Mouse (Mus musculus) forebrain, embryonic 14.5 days (tissue): Measurements from ENCODE around the gene Usp43. TPM values are rescaled to one million over a fixed set of nuclear protein-coding genes. Genes with fewer than 3 reads are reported as not detected.

Experiments used
- ATAC-seq: fragments of 200-750 bp; cut with Nextera tagmentation; 2 replicates; pipeline ENCODE4 v1.8.0; 2017; ENCODE audit warnings: mild to moderate bottlenecking, moderate library complexity
- DNase-seq: peaks from one replicate; pipeline ENCODE4 v3.0.0-alpha.2; 2015; ENCODE audit warnings: low spot score
- H3K27ac ChIP-seq: fragments of 300-500 bp; sonication (generic); 2 replicates; pipeline ENCODE4 v1.5.1; 2014; ENCODE audit warnings: low read depth, mild to moderate bottlenecking, control low read depth, low read length, moderate library complexity
- H3K27me3 ChIP-seq: fragments of 300-500 bp; sonication (generic); replicated peaks from 2 replicates; pipeline ENCODE4 v1.6.1; 2014; ENCODE audit warnings: low read length, control low read depth, mixed read lengths; ENCODE audit not compliant: control insufficient read depth, insufficient read depth
- H3K36me3 ChIP-seq: fragments of 300-500 bp; sonication (generic); 2 replicates; pipeline ENCODE4 v1.6.1; 2014; ENCODE audit warnings: low read length, control low read depth; ENCODE audit not compliant: control insufficient read depth, insufficient read depth
- H3K4me1 ChIP-seq: fragments of 300-500 bp; sonication (generic); 2 replicates; pipeline ENCODE4 v1.6.1; 2014; ENCODE audit warnings: antibody characterized with exemption, low read length, control low read depth; ENCODE audit not compliant: control insufficient read depth, insufficient read depth
- H3K4me2 ChIP-seq: fragments of 300-500 bp; sonication (generic); 2 replicates; pipeline ENCODE4 v1.6.1; 2014; ENCODE audit warnings: mild to moderate bottlenecking, control low read depth, low read length
- H3K4me3 ChIP-seq: fragments of 300-500 bp; sonication (generic); 2 replicates; pipeline ENCODE4 v1.5.1; 2014; ENCODE audit warnings: low read depth, low read length, control low read depth
- H3K9ac ChIP-seq: fragments of 300-500 bp; sonication (generic); 2 replicates; pipeline ENCODE4 v1.6.1; 2014; ENCODE audit warnings: mild to moderate bottlenecking, low read length, control low read depth, moderate library complexity
- H3K9me3 ChIP-seq: fragments of 300-500 bp; sonication (generic); replicated peaks from 2 replicates; pipeline ENCODE4 v1.6.1; 2016; ENCODE audit warnings: low read length, control low read depth, mixed read lengths; ENCODE audit not compliant: control insufficient read depth
- WGBS: fragments of 180-500 bp; shearing (Covaris S2); extraction: QIAGEN DNeasy Blood & Tissue Kit; methylation state at CpG from one replicate; pipeline ENCODE4 v1.1.7; 2014; 5-methylcytosine and 5-hydroxymethylcytosine counted together
- polyA plus RNA-seq: library from polyadenylated mRNA; unstranded; fragments of >200 nt; fragmentation: Nextera tagmentation; extraction: Ambion mirVana; gene quantifications from 2 replicates; pipeline ENCODE4 v1.2.1, GENCODE M21; 2014

The Usp43 gene
- polyA plus RNA-seq, 1 experiment from 2014 or later = 0.61 TPM

GRCm38 (mm10) chr11:67835408-67836078 is 86.4 kb downstream of the Usp43 start:
- H3K4me2 ChIP-seq = no peak overlapping the region
- no peak overlapping the region for H3K4me3 ChIP-seq
- 88% methylated on average over 10 of the region's 10 CpGs for whole genome bisulfite sequencing
- no peak for ATAC-seq
- H3K27me3 ChIP-seq = no peaks in the 10 kb centered on the region
- no peaks in the 10 kb centered on the region for H3K36me3 ChIP-seq
- no peak for DNase-seq
- H3K9ac ChIP-seq = no peak overlapping the region
- no peaks in the 10 kb centered on the region for H3K4me1 ChIP-seq
- no peaks in the 10 kb centered on the region for H3K9me3 ChIP-seq
- no peak overlapping the region for H3K27ac ChIP-seq

- Histone ChIP-seq H3K4me3 (no peak overlapping the region), H3K36me3 (no peaks in the 10 kb centered on the region), H3K9me3 (no peaks in the 10 kb centered on the region), H3K27me3 (no peaks in the 10 kb centered on the region), H3K4me1 (no peaks in the 10 kb centered on the region), H3K9ac (no peak overlapping the region), H3K27ac (no peak overlapping the region), H3K4me2 (no peak overlapping the region)
- no peak for DNase-seq
- no peak for ATAC-seq
- WGBS = 79% methylated on average over 5 of the region's 5 CpGs
Measured at GRCm38 (mm10) chr11:67831820-67832219, 90.1 kb downstream of the Usp43 start.

DNA sequence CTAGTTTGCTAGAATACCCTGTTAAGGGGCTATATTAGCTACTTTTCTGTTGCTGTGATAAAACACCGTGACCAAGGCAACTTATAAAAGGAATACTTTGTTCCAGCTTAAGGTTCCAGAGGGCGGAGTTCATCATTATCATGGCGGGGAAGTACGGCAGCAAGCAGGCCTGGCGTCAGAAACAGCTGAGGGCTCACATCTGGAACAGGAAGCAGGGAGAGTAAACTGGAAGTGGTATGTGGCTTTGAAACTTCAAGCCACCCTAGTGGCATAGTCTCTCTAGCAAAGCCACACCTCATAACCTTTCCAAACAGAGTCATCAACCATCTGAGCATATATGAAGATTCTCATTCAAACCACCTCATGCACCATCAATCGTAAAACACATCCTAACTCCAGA is 92.4 kb downstream of the Usp43 start:
- no peak for DNase-seq
- H3K4me1 ChIP-seq = no peaks in the 10 kb centered on the region
- ATAC-seq = no peak
- no peak overlapping the region for H3K4me2 ChIP-seq
- no peak overlapping the region for H3K9ac ChIP-seq
- no peak overlapping the region for H3K4me3 ChIP-seq
- H3K9me3 ChIP-seq = no peaks in the 10 kb centered on the region
- no peaks in the 10 kb centered on the region for H3K27me3 ChIP-seq
- H3K27ac ChIP-seq = no peak overlapping the region
- WGBS = 88% methylated on average over 6 of the region's 6 CpGs
- H3K36me3 ChIP-seq = no peaks in the 10 kb centered on the region

DNA sequence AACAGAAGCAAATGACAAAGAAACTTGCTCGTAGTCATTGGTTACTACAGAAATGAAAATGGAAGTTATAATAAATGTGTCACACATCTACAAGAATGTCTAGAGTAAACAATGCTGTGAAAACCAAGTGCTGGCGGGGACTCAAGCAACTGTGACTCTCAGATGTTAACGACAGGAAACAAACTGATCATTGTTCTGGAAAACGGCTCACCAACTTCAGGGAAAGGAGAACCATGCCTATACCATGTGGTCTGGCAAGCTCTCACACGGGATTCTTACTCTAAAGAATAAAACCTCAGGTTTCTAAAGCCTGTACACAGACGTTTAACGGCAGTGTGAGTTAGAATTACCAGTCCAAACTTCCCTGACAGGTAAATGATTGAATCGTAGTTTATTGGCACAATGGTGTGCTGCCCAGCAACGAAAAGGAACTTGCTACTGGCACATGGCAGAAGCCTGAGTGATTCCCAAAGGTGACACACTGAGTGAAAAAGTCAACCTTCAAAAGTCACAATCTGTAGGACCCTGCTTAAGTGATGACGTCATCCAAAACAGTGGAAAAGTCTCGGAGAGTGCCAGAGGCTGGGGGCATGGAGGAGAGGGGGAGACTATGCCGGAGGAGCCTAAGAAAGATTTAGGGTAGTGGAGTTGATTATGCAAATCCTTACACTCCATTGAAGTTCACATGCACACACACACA is 93.4 kb downstream of the Usp43 start:
- Histone ChIP-seq H3K9me3 (no peaks in the 10 kb centered on the region), H3K27ac (no peak overlapping the region), H3K36me3 (no peaks in the 10 kb centered on the region), H3K4me2 (no peak overlapping the region), H3K4me3 (no peak overlapping the region), H3K27me3 (no peaks in the 10 kb centered on the region), H3K4me1 (no peaks in the 10 kb centered on the region), H3K9ac (no peak overlapping the region)
- ATAC-seq (no peak), DNase-seq (peak; percentile 6)
- WGBS = 44% methylated on average over 12 of the region's 12 CpGs

GRCm38 (mm10) chr11:67821560-67821959 is 100.4 kb downstream of the Usp43 start:
- DNase-seq (peak; percentile 73), ATAC-seq (peak; percentile 77; the same call in 1 of the 2 replicates)
- H3K4me3 ChIP-seq = no peak overlapping the region
- WGBS = 83% methylated on average over 6 of the region's 6 CpGs
- no peaks in the 10 kb centered on the region for H3K9me3 ChIP-seq
- H3K4me2 ChIP-seq = no peak overlapping the region
- H3K27me3 ChIP-seq = no peaks in the 10 kb centered on the region
- H3K9ac ChIP-seq = no peak overlapping the region
- no peaks in the 10 kb centered on the region for H3K36me3 ChIP-seq
- no peaks in the 10 kb centered on the region for H3K4me1 ChIP-seq
- no peak overlapping the region for H3K27ac ChIP-seq

- DNase-seq (peak; percentile 56), ATAC-seq (peak; percentile 44; the same call in 1 of the 2 replicates)
- no peak overlapping the region for H3K4me2 ChIP-seq
- no peaks in the 10 kb centered on the region for H3K9me3 ChIP-seq
- H3K27me3 ChIP-seq = no peaks in the 10 kb centered on the region
- 25% methylated on average over 4 of the region's 4 CpGs for WGBS
- H3K4me3 ChIP-seq = no peak overlapping the region
- no peak overlapping the region for H3K9ac ChIP-seq
- no peak overlapping the region for H3K27ac ChIP-seq
- no peaks in the 10 kb centered on the region for H3K36me3 ChIP-seq
- no peaks in the 10 kb centered on the region for H3K4me1 ChIP-seq
Measured at GRCm38 (mm10) chr11:67820221-67820620, 101.7 kb downstream of the Usp43 start.

DNA sequence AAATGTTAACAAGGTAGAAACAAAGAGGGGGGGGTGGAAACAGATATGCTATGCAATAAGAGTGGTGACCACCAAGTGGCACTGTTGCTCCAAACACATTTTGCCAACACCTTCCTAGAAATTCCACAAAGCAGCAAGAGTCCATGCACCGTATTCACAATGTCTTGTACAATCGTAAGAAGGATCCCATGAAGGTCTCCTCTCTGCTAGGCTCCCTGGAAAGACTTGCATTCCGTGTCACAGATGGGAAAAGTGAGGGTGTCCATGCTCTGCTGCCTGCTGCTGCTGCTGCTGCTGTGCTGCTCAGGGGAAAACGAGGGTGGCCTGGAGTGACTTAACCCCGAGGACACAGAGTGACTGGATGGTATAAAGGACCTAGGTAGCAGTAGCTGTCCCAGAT is 102.3 kb downstream of the Usp43 start:
- H3K4me1 ChIP-seq = no peaks in the 10 kb centered on the region
- DNase-seq (peak; percentile 78), ATAC-seq (no peak; the same call in 1 of the 2 replicates)
- H3K27me3 ChIP-seq = no peaks in the 10 kb centered on the region
- H3K36me3 ChIP-seq = no peaks in the 10 kb centered on the region
- H3K4me3 ChIP-seq = no peak overlapping the region
- no peaks in the 10 kb centered on the region for H3K9me3 ChIP-seq
- peak overlapping the region; percentile 20; the same call in 1 of the 2 replicates for H3K4me2 ChIP-seq
- no peak overlapping the region for H3K9ac ChIP-seq
- no peak overlapping the region for H3K27ac ChIP-seq
- WGBS = 14% methylated on average over 5 of the region's 5 CpGs

- no peak for ATAC-seq
Measured at GRCm38 (mm10) chr11:67811535-67811934, 110.4 kb downstream of the Usp43 start.

GRCm38 (mm10) chr11:67808051-67808450 is 113.9 kb downstream of the Usp43 start:
- Histone ChIP-seq H3K4me2 (no peak overlapping the region), H3K9ac (no peak overlapping the region), H3K9me3 (no peaks in the 10 kb centered on the region), H3K36me3 (no peaks in the 10 kb centered on the region), H3K27ac (no peak overlapping the region), H3K4me3 (no peak overlapping the region), H3K27me3 (no peaks in the 10 kb centered on the region), H3K4me1 (no peaks in the 10 kb centered on the region)
- 73% methylated on average over 5 of the region's 5 CpGs for WGBS
- no peak for ATAC-seq
- no peak for DNase-seq

More at GRCm38 (mm10) chr11:67811535-67811934, 110.4 kb downstream of the Usp43 start:
- Histone ChIP-seq H3K4me1 (no peaks in the 10 kb centered on the region), H3K4me2 (no peak overlapping the region), H3K4me3 (no peak overlapping the region), H3K36me3 (no peaks in the 10 kb centered on the region), H3K9ac (no peak overlapping the region), H3K27ac (no peak overlapping the region), H3K9me3 (no peaks in the 10 kb centered on the region), H3K27me3 (no peaks in the 10 kb centered on the region)
- no peak for DNase-seq
- 85% methylated on average over 6 of the region's 6 CpGs for WGBS
